Mouse (Mus musculus) liver, postnatal 0 days (tissue): ENCODE data around the gene Plxna2. TPM values are rescaled to one million over a fixed set of nuclear protein-coding genes. Genes with fewer than 3 reads are reported as not detected.

ENCODE experiments used
- ATAC-seq: fragments of 200-750 bp; cut with Nextera tagmentation; 2 replicates; pipeline ENCODE4 v1.8.0; 2017; ENCODE audit warnings: mild to moderate bottlenecking, moderate library complexity
- DNase-seq: peaks from one replicate; pipeline ENCODE4 v3.0.0-alpha.2; 2016
- H3K27ac ChIP-seq: fragments of 300-500 bp; sonication (generic); 2 replicates; pipeline ENCODE4 v1.5.1; 2014; ENCODE audit warnings: antibody characterized with exemption, moderate library complexity, mild to moderate bottlenecking, low read depth
- H3K27me3 ChIP-seq: fragments of 300-500 bp; sonication (generic); 2 replicates; pipeline ENCODE4 v1.6.1; 2014; ENCODE audit warnings: low read length, control low read depth, mixed read lengths; ENCODE audit not compliant: insufficient read depth
- H3K36me3 ChIP-seq: fragments of 300-500 bp; sonication (generic); replicated peaks from 2 replicates; pipeline ENCODE4 v1.6.1; 2014; ENCODE audit warnings: mild to moderate bottlenecking, control low read depth, low read length, moderate library complexity, mixed read lengths; ENCODE audit not compliant: insufficient read depth
- H3K4me1 ChIP-seq: fragments of 300-500 bp; sonication (generic); 2 replicates; pipeline ENCODE4 v1.6.1; 2014; ENCODE audit warnings: antibody characterized with exemption, mild to moderate bottlenecking, control low read depth; ENCODE audit not compliant: insufficient read depth
- H3K4me2 ChIP-seq: fragments of 300-500 bp; sonication (generic); 2 replicates; pipeline ENCODE4 v1.6.1; 2014; ENCODE audit warnings: low read depth, mild to moderate bottlenecking, low read length, moderate library complexity, mixed read lengths
- H3K4me3 ChIP-seq: fragments of 300-500 bp; sonication (generic); 2 replicates; pipeline ENCODE4 v1.5.1; 2014; ENCODE audit warnings: low read depth, low read length
- H3K9ac ChIP-seq: fragments of 300-500 bp; sonication (generic); replicated peaks from 2 replicates; pipeline ENCODE4 v1.6.1; 2014; ENCODE audit warnings: mild to moderate bottlenecking, moderate library complexity
- H3K9me3 ChIP-seq: fragments of 300-500 bp; sonication (generic); 2 replicates; pipeline ENCODE4 v1.6.1; 2016; ENCODE audit warnings: mild to moderate bottlenecking, control low read depth, low read length, mixed read lengths
- CTCF ChIP-seq: sonication (generic); IDR thresholded peaks from 2 replicates; pipeline ENCODE4 v1.5.1; 2016; ENCODE audit warnings: antibody characterized with exemption, low read depth
- EP300 ChIP-seq: IDR thresholded peaks from 2 replicates; pipeline ENCODE4 v1.6.1; 2016; ENCODE audit warnings: antibody characterized with exemption, low read depth, mild to moderate bottlenecking
- WGBS: fragments of 180-500 bp; shearing (Covaris S2); extraction: QIAGEN DNeasy Blood & Tissue Kit; methylation state at CpG from one replicate; pipeline ENCODE4 v1.1.7; 2014; ENCODE audit not compliant: insufficient replicate concordance; 5-methylcytosine and 5-hydroxymethylcytosine counted together
- polyA plus RNA-seq: library from polyadenylated mRNA; unstranded; fragments of >200 nt; fragmentation: Nextera tagmentation; extraction: Ambion mirVana; gene quantifications from 2 replicates; pipeline ENCODE4 v1.2.1, GENCODE M21; 2015

The Plxna2 gene
- polyA plus RNA-seq, 1 experiment from 2014 or later: 2.3 TPM

- no peak for TF ChIP-seq EP300
- TF ChIP-seq CTCF: no peak
- Histone ChIP-seq H3K4me3 (no peak overlapping the region), H3K9ac (no peak overlapping the region), H3K4me2 (no peak overlapping the region), H3K27me3 (no peaks in the 10 kb centered on the region), H3K9me3 (no peaks in the 10 kb centered on the region), H3K36me3 (no peaks in the 10 kb centered on the region), H3K27ac (no peak overlapping the region), H3K4me1 (0 out of 2 replicates have a peak, but pooled peaks cover 4% of the 10 kb centered on the region)
- no peak for ATAC-seq
- 61% methylated on average over 1 of the region's 1 CpGs for WGBS
- DNase-seq: peak; percentile 24
Observed at GRCm38 (mm10) chr1:194588711-194589451, 29.1 kb upstream of the Plxna2 start.

GRCm38 (mm10) chr1:194593155-194593554 is 24.9 kb upstream of the Plxna2 start:
- TF ChIP-seq EP300 (no peak), CTCF (no peak)

GRCm38 (mm10) chr1:194607406-194608261 is 10.4 kb upstream of the Plxna2 start:
- WGBS: 56% methylated on average over 5 of the region's 5 CpGs
- DNase-seq (no peak), ATAC-seq (no peak)
- H3K4me2 ChIP-seq: no peak overlapping the region
- no peak overlapping the region for H3K27ac ChIP-seq
- no peaks in the 10 kb centered on the region for H3K36me3 ChIP-seq
- peaks cover 7% of the 10 kb centered on the region; the same call in 1 of the 2 replicates for H3K4me1 ChIP-seq
- H3K27me3 ChIP-seq: no peaks in the 10 kb centered on the region
- no peak overlapping the region for H3K4me3 ChIP-seq
- no peak overlapping the region for H3K9ac ChIP-seq
- no peak for TF ChIP-seq EP300
- peak; percentile 41 for TF ChIP-seq CTCF
- no peaks in the 10 kb centered on the region for H3K9me3 ChIP-seq

More at GRCm38 (mm10) chr1:194593155-194593554, 24.9 kb upstream of the Plxna2 start:
- Histone ChIP-seq H3K4me2 (no peak overlapping the region), H3K36me3 (no peaks in the 10 kb centered on the region), H3K27me3 (no peaks in the 10 kb centered on the region), H3K9ac (no peak overlapping the region), H3K4me1 (0 out of 2 replicates have a peak, but pooled peaks cover 4% of the 10 kb centered on the region), H3K27ac (no peak overlapping the region), H3K4me3 (no peak overlapping the region), H3K9me3 (no peaks in the 10 kb centered on the region)
- DNase-seq (no peak), ATAC-seq (no peak)
- 75% methylated on average over 5 of the region's 5 CpGs for WGBS

GRCm38 (mm10) chr1:194610516-194610915 is 7.5 kb upstream of the Plxna2 start:
- 8% methylated on average over 2 of the region's 2 CpGs for WGBS
- Histone ChIP-seq H3K4me1 (peaks cover 14% of the 10 kb centered on the region), H3K27ac (peak overlapping the region; percentile 67), H3K4me3 (no peak overlapping the region), H3K27me3 (no peaks in the 10 kb centered on the region), H3K4me2 (no peak overlapping the region), H3K36me3 (no peaks in the 10 kb centered on the region), H3K9ac (no peak overlapping the region), H3K9me3 (no peaks in the 10 kb centered on the region)
- DNase-seq: peak; percentile 59
- TF ChIP-seq EP300 (no peak), CTCF (no peak)
- ATAC-seq: peak; percentile 92

- 74% methylated on average over 1 of the region's 1 CpGs for WGBS
- peaks cover 14% of the 10 kb centered on the region for H3K4me1 ChIP-seq
- H3K4me2 ChIP-seq: no peak overlapping the region
- no peak overlapping the region for H3K27ac ChIP-seq
- H3K9ac ChIP-seq: no peak overlapping the region
- TF ChIP-seq EP300: no peak
- TF ChIP-seq CTCF: no peak
- no peak overlapping the region for H3K4me3 ChIP-seq
- no peak for DNase-seq
- H3K9me3 ChIP-seq: no peaks in the 10 kb centered on the region
- no peak for ATAC-seq
- no peaks in the 10 kb centered on the region for H3K36me3 ChIP-seq
- no peaks in the 10 kb centered on the region for H3K27me3 ChIP-seq
Observed at GRCm38 (mm10) chr1:194612628-194613027, 5.4 kb upstream of the Plxna2 start.

- H3K36me3 ChIP-seq: no peaks in the 10 kb centered on the region
- no peaks in the 10 kb centered on the region for H3K27me3 ChIP-seq
- H3K27ac ChIP-seq: no peak overlapping the region
- WGBS: 65% methylated on average over 2 of the region's 2 CpGs
- no peak overlapping the region for H3K4me2 ChIP-seq
- DNase-seq: no peak
- no peak overlapping the region for H3K4me3 ChIP-seq
- no peak for ATAC-seq
- peaks cover 14% of the 10 kb centered on the region for H3K4me1 ChIP-seq
- H3K9me3 ChIP-seq: no peaks in the 10 kb centered on the region
- H3K9ac ChIP-seq: no peak overlapping the region
- TF ChIP-seq CTCF (no peak), EP300 (no peak)
Observed at GRCm38 (mm10) chr1:194613271-194613834, 4.7 kb upstream of the Plxna2 start.
